Mouse (Mus musculus): ENCODE measurements around the gene Atp1b1. TPM values are rescaled to one million over a fixed set of nuclear protein-coding genes. Genes with fewer than 3 reads are reported as not detected.

Gene Atp1b1
- total and polyA plus RNA-seq, 3 experiments: 0.17 to 0.32 (median 0.23) TPM

DNA sequence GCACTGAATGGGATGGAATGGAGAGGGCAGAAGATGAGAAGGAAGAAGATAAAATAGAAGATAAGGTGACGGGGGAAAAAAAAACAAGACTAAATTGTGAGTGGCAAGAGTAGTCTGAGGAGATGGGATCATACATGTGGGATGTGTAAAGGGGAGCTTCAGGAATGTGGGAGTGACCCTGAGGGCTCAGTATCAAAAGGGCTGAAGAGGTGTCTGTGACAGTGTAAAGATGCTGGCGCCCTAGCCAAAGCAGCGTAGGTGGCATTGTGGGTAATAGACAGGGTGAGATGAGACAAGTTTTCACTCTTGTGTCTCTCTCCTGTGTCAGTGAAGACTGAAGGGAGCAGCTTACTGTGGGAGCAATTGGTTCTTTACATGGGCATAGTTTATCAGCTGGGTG lies 58.6 kb downstream of the Atp1b1 start:
- no peak for TF ChIP-seq PAX5 (IDR thresholded peaks at IDR 0.05; ENCODE audit: low read length)
- TF ChIP-seq POLR2A (IDR thresholded peaks at IDR 0.05; ENCODE audit: low read depth, low read length): no peak
- TF ChIP-seq USF1 (IDR thresholded peaks at IDR 0.05; ENCODE audit: low read depth, low read length): no peak
- TF ChIP-seq CHD2 (IDR thresholded peaks at IDR 0.05; ENCODE audit: low read length): no peak
- no peak for TF ChIP-seq GABPA (IDR thresholded peaks at IDR 0.05; ENCODE audit: insufficient replicate concordance, low read depth, low read length)
- no peak for TF ChIP-seq MEF2A (IDR thresholded peaks at IDR 0.05; ENCODE audit: borderline replicate concordance, low read depth, low read length)
- no peak for TF ChIP-seq HCFC1 (IDR thresholded peaks at IDR 0.05; ENCODE audit: low read depth, low read length)
- TF ChIP-seq ETS1 (conservative IDR thresholded peaks at IDR 0.05; ENCODE audit: low read depth, low read length): no peak
- no peak for TF ChIP-seq E2F4 (IDR thresholded peaks at IDR 0.05; ENCODE audit: insufficient replicate concordance, low read depth, low read length)
- TF ChIP-seq RCOR1 (conservative IDR thresholded peaks at IDR 0.05; ENCODE audit: low read depth, low read length): no peak
- Histone ChIP-seq H3K9me3 (replicated peaks; ENCODE audit: low read length) (peaks cover 3% of the 10 kb centered on the region), H3K36me3 (replicated peaks in 1 of 2; ENCODE audit: control insufficient read depth in 1 of 2, insufficient read depth in 1 of 2, low read length in 1 of 2) (peaks cover 0 to 24% of the 10 kb centered on the region in 2 experiments), H3K27ac (ENCODE audit: insufficient read depth, low read depth) (no peak overlapping the region), H3K4me3 (replicated peaks in 1 of 3; ENCODE audit: low read depth in 2 of 3, low read length in 2 of 3, poor library complexity in 1 of 3) (no peak overlapping the region), H3K4me2 (ENCODE audit: insufficient read depth, low read depth, poor library complexity, severe bottlenecking) (no peak overlapping the region), H3K4me1 (ENCODE audit: control insufficient read depth in 1 of 2, insufficient read depth in 2 of 2) (no peaks in the 10 kb centered on the region), H3K27me3 (replicated peaks) (no peaks in the 10 kb centered on the region), H3K9ac (ENCODE audit: insufficient read depth, low read depth) (no peak overlapping the region), H3K79me2 (replicated peaks; ENCODE audit: control insufficient read depth, extremely low read depth, insufficient read depth, poor library complexity, severe bottlenecking) (no peaks in the 10 kb centered on the region)
- in situ Hi-C loops (cut with MboI; ENCODE audit: low pct_ligation_motif_present, low pct_unique_long_range_greater_than_20kb, low sequenced_read_pairs) (no loop called here), dilution Hi-C loops (cut with MboI; ENCODE audit: extremely low pct_ligation_motif_present, extremely low pct_unique_long_range_greater_than_20kb, low sequenced_read_pairs) (no loop called here)
- no peak for DNase-seq (ENCODE audit: extremely low read depth)

DNA sequence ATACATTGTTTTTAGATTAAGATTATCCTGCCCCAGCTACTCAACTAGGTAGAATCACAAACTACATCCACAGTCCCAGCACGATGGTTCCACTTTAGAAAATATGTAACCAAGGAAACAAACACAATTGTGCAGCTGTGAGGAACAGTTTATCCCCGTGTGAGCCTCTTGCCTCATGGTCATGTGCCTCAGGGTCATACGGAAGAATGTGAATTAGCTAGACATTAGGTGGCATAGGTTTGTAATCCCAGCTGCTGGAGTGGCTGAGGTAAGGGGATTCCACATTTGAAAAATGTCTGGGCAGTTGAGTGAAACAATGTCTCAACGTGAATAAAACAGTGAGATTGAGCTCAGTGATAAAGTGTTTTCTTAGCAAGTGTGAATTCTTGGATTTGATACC lies 60.5 kb downstream of the Atp1b1 start:
- H3K4me3 ChIP-seq (replicated peaks in 1 of 3; ENCODE audit: low read depth in 2 of 3, low read length in 2 of 3, poor library complexity in 1 of 3): no peak overlapping the region
- no peak overlapping the region for H3K9ac ChIP-seq (ENCODE audit: insufficient read depth, low read depth)
- no peak overlapping the region for H3K4me2 ChIP-seq (ENCODE audit: insufficient read depth, low read depth, poor library complexity, severe bottlenecking)
- TF ChIP-seq MAZ (IDR thresholded peaks at IDR 0.05; ENCODE audit: low read depth, low read length) (no peak), SMC3 (IDR thresholded peaks at IDR 0.05; ENCODE audit: low read depth, low read length) (no peak), MAFK (IDR thresholded peaks at IDR 0.05; ENCODE audit: insufficient replicate concordance, low read length) (no peak), CHD1 (IDR thresholded peaks at IDR 0.05; ENCODE audit: low read depth, low read length) (no peak), CTCF (conservative IDR thresholded peaks at IDR 0.05 in 1 of 2, IDR thresholded peaks at IDR 0.05 in 1 of 2; ENCODE audit: low read depth in 2 of 2, low read length in 2 of 2) (no peak), MEF2A (IDR thresholded peaks at IDR 0.05; ENCODE audit: borderline replicate concordance, low read depth, low read length) (no peak), TBP (conservative IDR thresholded peaks at IDR 0.05; ENCODE audit: low read depth, low read length) (no peak)
- no peaks in the 10 kb centered on the region for H3K79me2 ChIP-seq (replicated peaks; ENCODE audit: control insufficient read depth, extremely low read depth, insufficient read depth, poor library complexity, severe bottlenecking)
- no peak overlapping the region for H3K27ac ChIP-seq (ENCODE audit: insufficient read depth, low read depth)
- H3K4me1 ChIP-seq (ENCODE audit: control insufficient read depth in 1 of 2, insufficient read depth in 2 of 2): no peaks in the 10 kb centered on the region
- dilution Hi-C loops (cut with MboI; ENCODE audit: extremely low pct_ligation_motif_present, extremely low pct_unique_long_range_greater_than_20kb, low sequenced_read_pairs): no loop called here
- peaks cover 0 to 17% of the 10 kb centered on the region in 2 experiments for H3K36me3 ChIP-seq (replicated peaks in 1 of 2; ENCODE audit: control insufficient read depth in 1 of 2, insufficient read depth in 1 of 2, low read length in 1 of 2)
- H3K27me3 ChIP-seq (replicated peaks): no peaks in the 10 kb centered on the region
- no peak for DNase-seq (ENCODE audit: extremely low read depth)
- H3K9me3 ChIP-seq (replicated peaks; ENCODE audit: low read length): peaks cover 3% of the 10 kb centered on the region
- in situ Hi-C loops (cut with MboI; ENCODE audit: low pct_ligation_motif_present, low pct_unique_long_range_greater_than_20kb, low sequenced_read_pairs): no loop called here
